Mouse (Mus musculus) bone marrow, adult 2 months (tissue): Measurements from ENCODE around the gene Atrx.

Experiments
- CTCF ChIP-seq: fragments of 200-500 bp; IDR thresholded peaks from 2 replicates; pipeline ENCODE4 v1.5.1; 2011; ENCODE audit warnings: low read length, control low read depth; ENCODE audit not compliant: control insufficient read depth, insufficient read depth
- POLR2A ChIP-seq: fragments of 200-500 bp; IDR thresholded peaks from 2 replicates; pipeline ENCODE4 v1.6.1; 2011; ENCODE audit warnings: low read depth, mild to moderate bottlenecking, control low read depth, low read length, borderline replicate concordance; ENCODE audit not compliant: control insufficient read depth

- no peak for TF ChIP-seq POLR2A
- TF ChIP-seq CTCF: 0 out of 2 replicates have a peak, but pooled peaks have one; percentile 15
Observed at GRCm38 (mm10) chrX:105762847-105763527, 166.2 kb downstream of the Atrx start.
